Mouse (Mus musculus) CH12.LX (cell line): ENCODE measurements around the gene C1rl. TPM values are rescaled to one million over a fixed set of nuclear protein-coding genes. Genes with fewer than 3 reads are reported as not detected.

Source experiments
- DNase-seq: peaks from one replicate; pipeline ENCODE4 v3.0.0-alpha.2; 2013; ENCODE audit errors: extremely low read depth
- H3K27ac ChIP-seq: 2 replicates; pipeline ENCODE4 v1.5.1; 2012; ENCODE audit warnings: low read depth, mild to moderate bottlenecking, control low read depth, moderate library complexity; ENCODE audit not compliant: insufficient read depth
- H3K27me3 ChIP-seq: replicated peaks from 2 replicates; pipeline ENCODE3; 2012; ENCODE audit warnings: inconsistent platforms
- H3K36me3 ChIP-seq, 2 experiments: replicated peaks in 1 of 2; 2 replicates each; pipeline versions ENCODE3 to v1.6.1; 2012; ENCODE audit warnings: inconsistent platforms in 1 of 2, low read length in 1 of 2, mild to moderate bottlenecking in 1 of 2, mixed read lengths in 1 of 2, moderate library complexity in 1 of 2; ENCODE audit not compliant: control insufficient read depth in 1 of 2, insufficient read depth in 1 of 2
- H3K4me1 ChIP-seq, 2 experiments: 2 replicates each; pipeline ENCODE4 v1.6.1; 2012; ENCODE audit warnings: inconsistent platforms in 1 of 2, moderate library complexity in 1 of 2; ENCODE audit not compliant: insufficient read depth in 2 of 2, control insufficient read depth in 1 of 2
- H3K4me2 ChIP-seq: 2 replicates; pipeline ENCODE4 v1.6.1; 2012; ENCODE audit warnings: low read depth, mild to moderate bottlenecking, control low read depth; ENCODE audit not compliant: poor library complexity, insufficient read depth, severe bottlenecking
- H3K4me3 ChIP-seq, 3 experiments: fragments of 150-350 bp in 1 of 3; sonication (generic) in 1 of 3; replicated peaks in 1 of 3; 2 replicates each; pipeline versions ENCODE3 to v1.5.1; 2011 to 2012; ENCODE audit warnings: low read depth in 2 of 3, low read length in 2 of 3, mild to moderate bottlenecking in 2 of 3, moderate library complexity in 2 of 3, control low read depth in 1 of 3, improper control_type of control experiment in 1 of 3, inconsistent platforms in 1 of 3, mixed read lengths in 1 of 3; ENCODE audit not compliant: poor library complexity in 1 of 3
- H3K79me2 ChIP-seq: replicated peaks from 2 replicates; pipeline ENCODE4 v1.6.1; 2012; ENCODE audit warnings: mild to moderate bottlenecking, moderate library complexity; ENCODE audit not compliant: control insufficient read depth, poor library complexity, insufficient read depth, severe bottlenecking; ENCODE audit errors: extremely low read depth
- H3K9ac ChIP-seq: 2 replicates; pipeline ENCODE4 v1.6.1; 2012; ENCODE audit warnings: low read depth, mild to moderate bottlenecking, control low read depth, moderate library complexity; ENCODE audit not compliant: insufficient read depth
- H3K9me3 ChIP-seq: replicated peaks from 2 replicates; pipeline ENCODE3; 2012; ENCODE audit warnings: low read length, inconsistent platforms, mixed read lengths
- CHD1 ChIP-seq: IDR thresholded peaks from 2 replicates; pipeline ENCODE4 v1.6.1; 2012; ENCODE audit warnings: low read depth, low read length, improper control_type of control experiment, inconsistent platforms
- CHD2 ChIP-seq: IDR thresholded peaks from 2 replicates; pipeline ENCODE4 v1.6.1; 2011; ENCODE audit warnings: low read length, improper control_type of control experiment
- CTCF ChIP-seq, 2 experiments: IDR thresholded peaks in 1 of 2; conservative IDR thresholded peaks in 1 of 2; 2 replicates each; pipeline ENCODE4 v1.5.1; 2011 to 2012; ENCODE audit warnings: low read depth in 2 of 2, low read length in 2 of 2, improper control_type of control experiment in 1 of 2, inconsistent platforms in 1 of 2, mild to moderate bottlenecking in 1 of 2, moderate library complexity in 1 of 2
- EP300 ChIP-seq: IDR thresholded peaks from 2 replicates; pipeline ENCODE4 v1.6.1; 2011; ENCODE audit warnings: low read length, improper control_type of control experiment
- ETS1 ChIP-seq: conservative IDR thresholded peaks from 2 replicates; pipeline ENCODE4 v1.6.1; 2012; ENCODE audit warnings: low read depth, mild to moderate bottlenecking, inconsistent platforms, low read length, improper control_type of control experiment, moderate library complexity
- GABPA ChIP-seq: IDR thresholded peaks from 2 replicates; pipeline ENCODE4 v1.6.1; 2012; ENCODE audit warnings: low read depth, low read length, improper control_type of control experiment, inconsistent platforms; ENCODE audit not compliant: insufficient replicate concordance
- JUN ChIP-seq: IDR thresholded peaks from 2 replicates; pipeline ENCODE4 v1.6.1; 2011; ENCODE audit warnings: low read depth, mild to moderate bottlenecking, low read length, improper control_type of control experiment, moderate library complexity; ENCODE audit not compliant: insufficient read depth
- KAT2A ChIP-seq: IDR thresholded peaks from 2 replicates; pipeline ENCODE4 v1.6.1; 2012; ENCODE audit warnings: low read length, improper control_type of control experiment, inconsistent platforms; ENCODE audit not compliant: insufficient replicate concordance
- MAX ChIP-seq: IDR thresholded peaks from 2 replicates; pipeline ENCODE4 v1.6.1; 2011; ENCODE audit warnings: low read length, improper control_type of control experiment
- MXI1 ChIP-seq: IDR thresholded peaks from 2 replicates; pipeline ENCODE4 v1.6.1; 2011; ENCODE audit warnings: mild to moderate bottlenecking, low read depth, low read length, improper control_type of control experiment
- NELFE ChIP-seq: IDR thresholded peaks from 2 replicates; pipeline ENCODE4 v1.6.1; 2011; ENCODE audit warnings: low read depth, low read length, improper control_type of control experiment
- NRF1 ChIP-seq: IDR thresholded peaks from 2 replicates; pipeline ENCODE4 v1.6.1; 2014; ENCODE audit warnings: low read depth, mild to moderate bottlenecking, inconsistent platforms, low read length, improper control_type of control experiment, moderate library complexity
- POLR2A ChIP-seq: IDR thresholded peaks from 2 replicates; pipeline ENCODE4 v1.6.1; 2011; ENCODE audit warnings: low read depth, mild to moderate bottlenecking, improper control_type of control experiment, low read length
- POLR2AphosphoS2 ChIP-seq: IDR thresholded peaks from 2 replicates; pipeline ENCODE4 v1.6.1; 2011; ENCODE audit warnings: low read depth, low read length, improper control_type of control experiment
- RCOR1 ChIP-seq: conservative IDR thresholded peaks from 2 replicates; pipeline ENCODE4 v1.6.1; 2012; ENCODE audit warnings: low read depth, mild to moderate bottlenecking, inconsistent platforms, low read length, improper control_type of control experiment
- SMC3 ChIP-seq: IDR thresholded peaks from 2 replicates; pipeline ENCODE4 v1.6.1; 2011; ENCODE audit warnings: low read depth, low read length, improper control_type of control experiment
- TBP ChIP-seq: conservative IDR thresholded peaks from 2 replicates; pipeline ENCODE4 v1.6.1; 2011; ENCODE audit warnings: low read depth, low read length, improper control_type of control experiment
- UBTF ChIP-seq: IDR thresholded peaks from 2 replicates; pipeline ENCODE4 v1.6.1; 2012; ENCODE audit warnings: low read depth, mild to moderate bottlenecking, inconsistent platforms, low read length, improper control_type of control experiment, moderate library complexity
- USF1 ChIP-seq: IDR thresholded peaks from 2 replicates; pipeline ENCODE4 v1.6.1; 2014; ENCODE audit warnings: low read depth, mild to moderate bottlenecking, inconsistent platforms, low read length, improper control_type of control experiment
- USF2 ChIP-seq: conservative IDR thresholded peaks from 2 replicates; pipeline ENCODE4 v1.6.1; 2011; ENCODE audit warnings: low read depth, low read length, improper control_type of control experiment
- ZMIZ1 ChIP-seq: IDR thresholded peaks from 2 replicates; pipeline ENCODE4 v1.6.1; 2012; ENCODE audit warnings: low read depth, mild to moderate bottlenecking, inconsistent platforms, low read length, improper control_type of control experiment
- ZNF384 ChIP-seq: IDR thresholded peaks from 2 replicates; pipeline ENCODE4 v1.6.1; 2012; ENCODE audit warnings: low read depth, low read length, improper control_type of control experiment, inconsistent platforms
- dilution Hi-C: fragments of 300-500 bp; cut with MboI; formaldehyde crosslinking; loops from 2 replicates; pipeline ENCODE4 v1.14.3; 2020; ENCODE audit warnings: low sequenced_read_pairs; ENCODE audit not compliant: extremely low pct_unique_long_range_greater_than_20kb, extremely low pct_ligation_motif_present
- in situ Hi-C: fragments of 300-500 bp; cut with MboI; formaldehyde crosslinking; loops from 3 replicates; pipeline ENCODE4 v1.14.3; 2019; ENCODE audit warnings: low sequenced_read_pairs, low pct_ligation_motif_present, low pct_unique_long_range_greater_than_20kb, mixed read lengths
- polyA plus RNA-seq: library from polyadenylated mRNA; unstranded; fragments of >175 nt; gene quantifications from 2 replicates; pipeline ENCODE4 v1.2.1, GENCODE M21; 2012; ENCODE audit warnings: low read depth; ENCODE audit not compliant: insufficient read length
- total RNA-seq, 2 experiments: library from RNA; depleted of rRNA; stranded (reverse); fragments of 300-350 nt in 1 of 2; fragments of >200 nt in 1 of 2; gene quantifications; 2 replicates each; pipeline ENCODE4 v1.2.3; 2012 to 2014

Gene C1rl
- total and polyA plus RNA-seq, 3 experiments: 0.59 to 2.4 (median 1.2) TPM

DNA sequence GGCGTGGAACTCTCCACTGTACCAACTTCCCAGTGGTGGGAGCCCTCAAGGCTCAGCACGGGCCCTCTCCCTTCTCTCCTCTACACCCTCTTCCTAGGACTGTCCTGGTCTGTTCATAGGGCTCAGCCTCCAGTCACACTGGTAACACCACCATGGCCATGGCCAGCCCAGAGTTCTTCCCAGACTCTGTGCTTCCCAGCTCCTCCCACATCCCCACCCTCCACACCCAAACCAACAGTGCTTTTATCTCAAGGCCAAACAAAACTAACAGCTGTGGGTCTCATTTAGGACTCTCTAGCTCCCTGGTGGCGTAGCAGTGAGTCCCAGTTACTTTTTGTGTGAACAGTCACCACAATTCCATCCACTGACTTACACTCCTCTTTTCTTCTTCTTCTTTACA lies 40.9 kb upstream of the C1rl start:
- H3K27me3 ChIP-seq: peaks cover under 1% of the 10 kb centered on the region
- H3K79me2 ChIP-seq: no peaks in the 10 kb centered on the region
- DNase-seq: no peak
- no peak overlapping the region for H3K4me3 ChIP-seq
- H3K9me3 ChIP-seq: no peaks in the 10 kb centered on the region
- H3K9ac ChIP-seq: no peak overlapping the region
- TF ChIP-seq KAT2A (no peak), CHD1 (no peak), POLR2A (no peak), CTCF (conservative IDR thresholded peaks at IDR 0.05 in 1 of 2, IDR thresholded peaks at IDR 0.05 in 1 of 2; ENCODE audit: low read depth in 2 of 2, low read length in 2 of 2) (no peak), MAX (no peak), POLR2AphosphoS2 (no peak), NELFE (no peak), TBP (no peak), ETS1 (no peak), CHD2 (no peak), NRF1 (no peak), USF2 (no peak), JUN (no peak), ZNF384 (no peak), ZMIZ1 (no peak)
- H3K4me1 ChIP-seq: peaks cover 0 to 20% of the 10 kb centered on the region in 2 experiments; a peak in 2 of 4 replicates
- H3K4me2 ChIP-seq: no peak overlapping the region
- no peak overlapping the region for H3K27ac ChIP-seq
- dilution Hi-C loops: no loop called here
- in situ Hi-C loops: no loop called here
- H3K36me3 ChIP-seq: peaks cover 0 to 10% of the 10 kb centered on the region in 2 experiments

DNA sequence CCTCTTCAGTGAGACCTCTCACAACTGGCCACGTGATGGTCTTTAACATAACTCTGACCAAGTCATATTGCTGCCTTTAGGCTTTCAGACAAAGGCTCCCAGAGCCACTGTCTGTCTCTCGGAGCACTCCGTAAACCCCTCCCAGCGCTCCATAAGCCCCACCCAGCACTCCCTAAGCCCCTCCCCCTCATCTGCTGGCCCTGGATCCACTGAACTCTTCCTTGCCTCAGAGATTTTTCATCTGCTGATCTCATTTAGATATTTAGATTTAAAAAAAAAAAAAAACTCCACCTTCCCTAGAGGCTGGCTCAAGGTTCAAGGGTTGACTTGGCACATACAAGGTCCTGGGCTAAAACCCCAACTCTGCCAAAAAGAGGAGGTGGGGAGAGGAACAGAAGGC lies 39.2 kb upstream of the C1rl start:
- H3K27me3 ChIP-seq: peaks cover 11% of the 10 kb centered on the region
- H3K79me2 ChIP-seq: no peaks in the 10 kb centered on the region
- no peak overlapping the region for H3K27ac ChIP-seq
- peaks cover 3 to 9% of the 10 kb centered on the region in 2 experiments; a peak in 2 of 4 replicates for H3K4me1 ChIP-seq
- in situ Hi-C loops: no loop called here
- no peak overlapping the region for H3K4me2 ChIP-seq
- H3K4me3 ChIP-seq: no peak overlapping the region
- TF ChIP-seq MXI1 (no peak), USF2 (no peak), GABPA (no peak), RCOR1 (no peak), KAT2A (no peak), JUN (no peak), POLR2AphosphoS2 (no peak), EP300 (no peak), UBTF (no peak), CHD1 (no peak), SMC3 (no peak), ETS1 (no peak), USF1 (no peak)
- no peaks in the 10 kb centered on the region for H3K36me3 ChIP-seq
- dilution Hi-C loops: no loop called here
- no peaks in the 10 kb centered on the region for H3K9me3 ChIP-seq
- DNase-seq: no peak
- H3K9ac ChIP-seq: no peak overlapping the region
